Mouse (Mus musculus) liver, embryonic 13.5 days (tissue): ENCODE measurements around the gene Fancg. TPM values are rescaled to one million over a fixed set of nuclear protein-coding genes. Genes with fewer than 3 reads are reported as not detected.
"Not testable (repeated sequence)": the region's sequence is repeated elsewhere in the genome, so short reads cannot be mapped to it uniquely, and the experiment has no call there.

Experiments used
- ATAC-seq: fragments of 200-750 bp; cut with Nextera tagmentation; 2 replicates; pipeline ENCODE4 v1.8.0; 2017; ENCODE audit warnings: low read depth, mild to moderate bottlenecking, moderate number of reproducible peaks, moderate library complexity
- DNase-seq: peaks from one replicate; pipeline ENCODE4 v3.0.0; 2022
- H3K27ac ChIP-seq: fragments of 300-500 bp; sonication (generic); 2 replicates; pipeline ENCODE4 v1.5.1; 2015; ENCODE audit warnings: moderate library complexity, mild to moderate bottlenecking, inconsistent platforms
- H3K27me3 ChIP-seq: fragments of 300-500 bp; sonication (generic); 2 replicates; pipeline ENCODE4 v1.6.1; 2015; ENCODE audit warnings: mild to moderate bottlenecking, inconsistent platforms
- H3K36me3 ChIP-seq: fragments of 300-500 bp; sonication (generic); 2 replicates; pipeline ENCODE4 v1.6.1; 2015; ENCODE audit warnings: mild to moderate bottlenecking, inconsistent platforms
- H3K4me1 ChIP-seq: fragments of 300-500 bp; sonication (generic); replicated peaks from 2 replicates; pipeline ENCODE4 v1.6.1; 2015; ENCODE audit warnings: inconsistent platforms
- H3K4me2 ChIP-seq: fragments of 300-500 bp; sonication (generic); 2 replicates; pipeline ENCODE4 v1.6.1; 2015; ENCODE audit warnings: inconsistent platforms, mild to moderate bottlenecking, moderate library complexity
- H3K4me3 ChIP-seq: fragments of 300-500 bp; sonication (generic); replicated peaks from 2 replicates; pipeline ENCODE4 v1.5.1; 2015; ENCODE audit warnings: mild to moderate bottlenecking, inconsistent platforms
- H3K9ac ChIP-seq: fragments of 300-500 bp; sonication (generic); 2 replicates; pipeline ENCODE4 v1.6.1; 2015; ENCODE audit warnings: mild to moderate bottlenecking, inconsistent platforms
- H3K9me3 ChIP-seq: fragments of 300-500 bp; sonication (generic); replicated peaks from 2 replicates; pipeline ENCODE4 v1.6.1; 2016; ENCODE audit warnings: inconsistent platforms
- WGBS: fragments of 180-500 bp; shearing (Covaris S2); methylation state at CpG from one replicate; pipeline ENCODE4 v1.1.7; 2015; ENCODE audit not compliant: insufficient replicate concordance; 5-methylcytosine and 5-hydroxymethylcytosine counted together
- polyA plus RNA-seq: library from polyadenylated mRNA; unstranded; fragments of >200 nt; fragmentation: Nextera tagmentation; extraction: Ambion mirVana; gene quantifications from 2 replicates; pipeline ENCODE4 v1.2.1, GENCODE M21; 2015

Fancg gene
- polyA plus RNA-seq, 1 experiment from 2014 or later, result 10.3 TPM

DNA sequence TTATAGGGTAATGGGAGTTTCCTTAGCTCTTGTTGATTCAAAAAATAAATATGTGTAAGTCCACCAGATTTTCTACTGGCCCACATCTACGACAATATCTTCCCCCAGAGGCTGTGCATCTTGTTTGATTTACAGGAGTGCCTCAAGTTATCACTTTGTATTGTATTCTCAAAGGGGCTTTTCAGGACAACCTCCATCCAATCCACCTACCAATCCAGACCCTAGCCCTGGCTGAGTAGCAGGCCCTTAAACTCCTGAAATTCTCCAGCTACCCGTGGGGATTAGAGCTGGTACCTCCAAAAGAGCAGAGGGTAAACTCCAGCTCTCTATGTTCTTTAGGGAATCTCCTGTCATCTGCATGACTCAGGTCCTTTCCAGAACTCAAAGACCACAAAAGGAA is 12.3 kb downstream of the Fancg start:
- 49% methylated on average over 2 of the region's 2 CpGs for WGBS
- ATAC-seq, result no peak
- H3K9me3 ChIP-seq, result no peaks in the 10 kb centered on the region
- H3K27ac ChIP-seq, result peak overlapping the region; percentile 53
- peak overlapping the region; percentile 97 for H3K4me3 ChIP-seq
- peak overlapping the region; percentile 79 for H3K4me2 ChIP-seq
- peaks cover 33% of the 10 kb centered on the region for H3K4me1 ChIP-seq
- peak overlapping the region; percentile 98 for H3K9ac ChIP-seq
- no peaks in the 10 kb centered on the region for H3K27me3 ChIP-seq
- no peak for DNase-seq
- peaks cover 55% of the 10 kb centered on the region for H3K36me3 ChIP-seq

DNA sequence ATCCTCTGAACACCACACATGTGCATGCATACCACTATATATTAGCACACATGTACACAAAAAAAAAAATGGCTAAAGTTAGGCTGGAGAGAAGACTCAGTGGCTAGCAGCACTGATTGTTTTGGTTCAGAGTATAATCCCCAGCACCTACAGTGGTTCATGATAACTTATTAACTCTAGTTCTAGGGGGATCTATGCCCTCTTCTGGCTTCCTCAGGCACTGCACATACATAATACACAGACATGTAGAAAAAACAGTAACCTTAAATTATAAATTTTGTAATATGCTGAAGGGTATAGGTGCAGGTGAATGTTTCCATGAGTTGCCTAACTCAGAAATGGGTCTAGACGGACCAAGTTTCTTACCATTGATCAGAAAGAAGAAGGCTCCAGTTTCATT is 22.0 kb downstream of the Fancg start:
- peaks cover 97% of the 10 kb centered on the region for H3K36me3 ChIP-seq

DNA sequence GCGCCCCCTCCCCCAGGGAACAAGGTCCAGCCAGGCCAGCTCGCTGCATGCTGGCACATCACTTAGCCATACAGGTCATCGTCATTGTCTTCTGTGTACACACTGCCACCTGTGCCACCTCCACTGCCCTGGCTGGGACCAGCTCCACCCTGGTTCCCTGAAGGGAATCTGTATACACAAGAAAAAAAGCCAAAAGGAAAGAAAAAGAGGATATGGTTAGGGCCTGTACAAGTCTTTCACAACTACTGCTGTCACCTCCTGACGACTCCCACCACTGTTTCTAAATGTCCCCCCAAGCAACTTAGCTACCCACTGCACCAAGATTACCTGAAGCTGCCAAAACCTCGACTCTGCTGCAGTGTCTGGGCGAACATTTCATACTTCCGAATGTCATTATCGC is 29.8 kb downstream of the Fancg start:
- H3K9ac ChIP-seq, H3K27me3 ChIP-seq, H3K9me3 ChIP-seq, H3K27ac ChIP-seq, H3K4me2 ChIP-seq, H3K4me1 ChIP-seq, ATAC-seq, H3K4me3 ChIP-seq, DNase-seq: not testable (repeated sequence)
- peaks cover 75% of the 10 kb centered on the region for H3K36me3 ChIP-seq
- 80% methylated on average over 8 of the region's 8 CpGs for WGBS

More for the DNA sequence above, 22.0 kb downstream of the Fancg start:
- Histone ChIP-seq H3K9ac (no peak overlapping the region), H3K4me3 (no peak overlapping the region), H3K27ac (no peak overlapping the region), H3K9me3 (no peaks in the 10 kb centered on the region), H3K27me3 (no peaks in the 10 kb centered on the region), H3K4me2 (no peak overlapping the region), H3K4me1 (no peaks in the 10 kb centered on the region)
- DNase-seq (no peak), ATAC-seq (no peak)
- 66% methylated on average over 1 of the region's 1 CpGs for WGBS

DNA sequence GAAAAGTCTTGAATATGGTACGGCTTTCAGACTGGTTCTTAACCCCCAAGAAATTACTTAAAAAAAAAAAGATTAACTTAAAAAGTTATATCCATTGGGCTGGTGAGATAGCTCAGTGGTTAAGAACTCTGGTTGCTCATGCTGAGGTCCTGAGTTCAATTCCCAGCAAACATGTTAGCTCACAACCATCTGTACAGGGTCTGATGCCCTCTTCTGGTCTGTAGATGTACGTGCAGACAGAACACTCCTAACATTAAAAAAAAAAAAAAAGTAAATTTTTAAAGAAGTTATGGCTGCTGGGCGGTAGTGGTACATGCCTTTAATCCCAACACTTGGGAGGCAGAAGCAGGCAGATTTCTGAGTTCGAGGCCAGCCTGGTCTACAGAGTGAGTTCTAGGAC is 32.2 kb downstream of the Fancg start:
- WGBS, result 79% methylated on average over 4 of the region's 4 CpGs
- H3K4me3 ChIP-seq, result no peak overlapping the region
- DNase-seq (no peak), ATAC-seq (no peak)
- no peaks in the 10 kb centered on the region for H3K4me1 ChIP-seq
- no peak overlapping the region for H3K4me2 ChIP-seq
- no peak overlapping the region for H3K27ac ChIP-seq
- H3K9ac ChIP-seq, result no peak overlapping the region
- H3K36me3 ChIP-seq, result peaks cover 53% of the 10 kb centered on the region
- H3K9me3 ChIP-seq, result no peaks in the 10 kb centered on the region
- H3K27me3 ChIP-seq, result no peaks in the 10 kb centered on the region

DNA sequence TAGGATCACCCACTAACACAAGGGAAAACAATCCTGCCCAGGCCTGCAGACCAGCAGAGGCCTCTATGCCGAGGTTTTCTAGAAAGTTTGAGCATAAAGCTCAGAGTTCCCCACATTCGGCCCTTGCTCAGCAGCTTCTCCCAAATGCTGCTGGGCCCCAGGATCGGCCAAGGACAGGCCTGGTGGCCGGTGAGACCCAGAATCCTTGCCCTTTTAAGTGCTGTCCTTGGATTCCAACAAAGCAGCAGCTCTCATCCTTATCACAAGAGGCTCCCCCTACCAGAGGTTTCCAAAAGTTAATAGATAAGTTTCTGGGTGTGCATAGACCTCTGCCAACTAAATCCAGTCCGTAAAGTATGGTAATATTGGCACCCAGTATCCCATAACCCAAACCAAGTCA is 36.4 kb downstream of the Fancg start:
- H3K27ac ChIP-seq, result no peak overlapping the region

DNA sequence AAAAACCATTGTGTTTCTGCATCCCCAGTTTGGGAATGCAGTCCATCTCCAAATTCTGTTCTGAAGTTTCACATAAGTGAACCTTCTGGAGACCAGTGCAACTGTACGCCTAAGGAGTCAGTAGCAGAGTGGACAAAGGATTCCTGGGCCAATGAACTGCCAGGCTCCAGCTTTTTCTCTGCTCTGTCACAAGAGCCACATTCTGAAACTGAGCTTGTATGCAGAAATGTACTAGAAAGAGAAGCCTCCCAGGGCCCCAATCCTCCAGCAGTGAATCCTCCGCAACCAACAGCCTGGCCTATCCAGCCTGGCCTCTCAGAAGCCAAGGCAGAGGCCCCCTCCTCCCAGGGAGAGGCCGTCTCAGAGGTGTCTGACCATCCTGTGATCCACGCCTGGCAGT is 37.4 kb downstream of the Fancg start:
- WGBS, result 67% methylated on average over 4 of the region's 4 CpGs
- no peak for ATAC-seq

More for the DNA sequence above, 36.4 kb downstream of the Fancg start:
- Histone ChIP-seq H3K9ac (no peak overlapping the region), H3K4me1 (no peaks in the 10 kb centered on the region), H3K4me3 (no peak overlapping the region), H3K27me3 (peaks cover 4% of the 10 kb centered on the region; the same call in 1 of the 2 replicates), H3K4me2 (no peak overlapping the region), H3K36me3 (peaks cover 15% of the 10 kb centered on the region), H3K9me3 (no peaks in the 10 kb centered on the region)
- DNase-seq, result no peak
- ATAC-seq, result no peak
- WGBS, result 64% methylated on average over 5 of the region's 5 CpGs

DNA sequence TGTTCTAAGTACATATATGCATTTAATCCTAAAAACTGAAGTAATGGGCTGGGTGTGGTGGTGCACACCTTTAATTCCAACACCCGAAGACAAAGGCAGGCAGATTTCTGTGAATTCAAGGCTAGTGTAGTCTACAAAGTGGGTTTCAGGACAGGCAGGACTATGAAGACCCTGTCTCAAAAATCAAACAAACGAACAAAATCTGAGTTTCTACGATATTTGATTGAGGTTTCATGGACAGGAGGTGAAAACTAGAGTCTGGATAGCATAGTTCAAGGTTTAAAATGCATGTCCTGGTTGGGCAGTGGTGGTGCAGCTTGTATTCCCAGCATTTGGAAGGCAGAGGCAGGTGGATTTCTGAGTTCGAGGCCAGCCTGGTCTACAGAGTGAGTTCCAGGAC is 41.0 kb downstream of the Fancg start, which contains the start of gene 1700022I11Rik:
Gene 1700022I11Rik (plus strand): TSS at position 301 of the 400 bp plus-strand sequence.
- WGBS, result 66% methylated on average over 4 of the region's 4 CpGs
- Histone ChIP-seq H3K27ac (no peak within 1 kb of the TSS), H3K9me3 (no peaks in the 10 kb centered on the region), H3K9ac (no peak within 1 kb of the TSS), H3K4me1 (peaks cover 4% of the 10 kb centered on the region; the same call in 1 of the 2 replicates), H3K36me3 (no peaks in the 10 kb centered on the region), H3K4me2 (no peak within 1 kb of the TSS), H3K27me3 (peaks cover 8% of the 10 kb centered on the region; the same call in 1 of the 2 replicates), H3K4me3 (no peak within 1 kb of the TSS)
- no peak for DNase-seq
- ATAC-seq, result no peak

More for the DNA sequence above, 37.4 kb downstream of the Fancg start:
- Histone ChIP-seq H3K4me1 (no peaks in the 10 kb centered on the region), H3K9me3 (no peaks in the 10 kb centered on the region), H3K4me2 (no peak overlapping the region), H3K27me3 (peaks cover 4% of the 10 kb centered on the region; the same call in 1 of the 2 replicates), H3K27ac (no peak overlapping the region), H3K9ac (no peak overlapping the region), H3K4me3 (no peak overlapping the region), H3K36me3 (peaks cover 5% of the 10 kb centered on the region)
- DNase-seq, result no peak

DNA sequence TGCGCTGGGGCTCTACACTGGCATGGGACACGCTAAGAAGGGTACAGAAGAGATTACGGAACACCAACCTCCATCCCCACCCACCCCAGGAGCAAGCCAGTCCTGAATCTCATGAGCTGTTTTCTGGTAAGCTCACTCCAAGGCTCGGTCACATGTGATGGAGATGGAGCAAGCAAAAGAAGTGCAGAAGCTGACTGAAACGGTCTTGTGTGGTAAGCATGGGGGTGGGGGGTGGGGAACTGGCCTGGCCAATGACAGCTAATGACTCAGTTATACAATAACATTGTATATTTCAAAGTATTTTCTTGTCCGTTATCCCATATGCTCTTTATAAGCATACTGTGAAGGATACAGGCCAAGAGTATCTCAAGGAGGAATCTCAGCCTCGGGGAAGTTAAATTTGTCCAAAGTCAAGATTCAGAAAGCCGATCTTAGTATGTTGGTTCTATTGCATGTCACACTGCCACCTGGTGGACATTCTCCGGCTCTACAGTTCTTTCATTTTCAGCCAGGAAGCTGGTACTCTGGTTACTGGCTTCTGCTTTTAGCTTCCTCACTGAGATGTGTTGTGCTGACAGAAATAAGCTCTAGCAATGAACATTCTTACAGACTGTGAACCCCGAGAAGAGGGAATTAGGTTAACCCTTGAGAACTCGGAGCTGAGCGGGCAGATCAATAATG is 45.1 kb downstream of the Fancg start:
- ATAC-seq (no peak), DNase-seq (peak; percentile 29)
- no peak overlapping the region for H3K9ac ChIP-seq
- no peaks in the 10 kb centered on the region for H3K9me3 ChIP-seq
- 12% methylated on average over 12 of the region's 12 CpGs for WGBS
- H3K4me1 ChIP-seq, result peaks cover 4% of the 10 kb centered on the region; the same call in 1 of the 2 replicates
- peaks cover 10% of the 10 kb centered on the region; the same call in 1 of the 2 replicates for H3K27me3 ChIP-seq
- H3K4me3 ChIP-seq, result no peak overlapping the region
- H3K36me3 ChIP-seq, result no peaks in the 10 kb centered on the region
- no peak overlapping the region for H3K27ac ChIP-seq
- peak overlapping the region; percentile 26 for H3K4me2 ChIP-seq

DNA sequence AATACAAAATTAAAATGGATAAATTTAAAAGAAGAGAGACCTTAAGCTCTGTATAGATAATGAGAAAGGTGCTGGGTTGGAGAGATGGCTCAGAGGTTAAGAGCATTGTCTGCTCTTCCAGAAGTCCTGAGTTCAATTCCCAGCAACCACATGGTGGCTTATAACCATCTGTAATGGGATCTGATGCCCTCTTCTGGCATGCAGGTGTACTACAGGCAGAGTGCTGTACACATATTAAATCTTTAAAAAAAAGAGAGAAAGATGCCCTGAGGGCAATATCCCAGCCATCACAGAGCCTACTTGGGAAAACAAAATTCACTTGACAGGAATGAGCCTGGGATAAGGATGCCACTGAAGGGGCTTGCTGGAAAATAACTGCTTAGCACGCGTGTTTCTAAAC is 46.8 kb downstream of the Fancg start:
- Histone ChIP-seq H3K4me1 (peaks cover 4% of the 10 kb centered on the region; the same call in 1 of the 2 replicates), H3K4me3 (no peak overlapping the region), H3K27me3 (peaks cover 12% of the 10 kb centered on the region; the same call in 1 of the 2 replicates), H3K27ac (no peak overlapping the region), H3K36me3 (no peaks in the 10 kb centered on the region), H3K4me2 (no peak overlapping the region), H3K9ac (no peak overlapping the region), H3K9me3 (no peaks in the 10 kb centered on the region)
- ATAC-seq, result no peak
- no peak for DNase-seq
- 86% methylated on average over 2 of the region's 2 CpGs for WGBS

DNA sequence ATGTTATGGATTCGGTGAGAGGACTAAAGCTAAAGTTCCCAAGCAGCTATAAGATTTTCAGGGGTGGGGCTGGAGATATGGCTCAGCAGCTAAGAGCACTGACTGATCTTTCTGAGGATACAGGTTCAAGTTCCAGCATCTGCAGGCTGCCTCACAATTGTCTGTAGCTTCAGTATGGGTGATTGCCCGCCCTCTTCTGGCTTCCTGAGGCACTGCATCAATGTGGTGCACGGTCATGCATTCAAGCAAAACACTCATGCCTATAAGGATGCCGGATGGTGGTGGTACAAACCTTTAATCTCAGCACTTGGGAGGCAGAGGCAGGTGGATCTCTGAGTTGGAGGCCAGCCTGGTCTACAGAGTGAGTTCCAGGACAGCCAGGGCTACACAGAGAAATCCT is 48.7 kb downstream of the Fancg start:
- Histone ChIP-seq H3K4me3 (no peak overlapping the region), H3K9me3 (no peaks in the 10 kb centered on the region), H3K36me3 (no peaks in the 10 kb centered on the region), H3K27me3 (peaks cover 12% of the 10 kb centered on the region; the same call in 1 of the 2 replicates), H3K27ac (no peak overlapping the region), H3K4me2 (no peak overlapping the region), H3K9ac (no peak overlapping the region), H3K4me1 (peaks cover 4% of the 10 kb centered on the region; the same call in 1 of the 2 replicates)
- ATAC-seq (no peak), DNase-seq (peak; percentile 40)
- WGBS, result 20% methylated on average over 4 of the region's 4 CpGs

DNA sequence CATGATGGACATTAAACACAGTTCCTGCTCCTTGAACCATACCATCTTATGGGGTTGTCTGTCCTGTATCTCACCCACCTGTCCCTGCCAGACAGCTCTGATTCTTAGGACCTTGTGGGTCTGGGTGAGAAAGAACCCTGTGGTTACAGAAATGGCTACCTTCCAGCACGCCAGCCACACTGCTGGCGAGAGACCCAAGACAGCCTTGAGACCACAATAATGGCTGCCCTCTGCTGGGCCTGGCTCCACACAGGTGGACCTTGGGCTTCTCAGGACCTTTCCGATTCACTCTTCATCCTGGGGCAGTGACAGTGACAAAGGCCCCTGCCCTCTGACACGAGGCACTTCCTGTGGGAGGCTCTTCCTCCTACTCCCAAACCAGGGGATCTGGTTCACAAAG is 50.9 kb downstream of the Fancg start:
- ATAC-seq (no peak), DNase-seq (no peak)
- 45% methylated on average over 4 of the region's 4 CpGs for WGBS
- H3K4me1 ChIP-seq, result no peaks in the 10 kb centered on the region
- H3K27me3 ChIP-seq, result peaks cover 8% of the 10 kb centered on the region; the same call in 1 of the 2 replicates
- H3K36me3 ChIP-seq, result no peaks in the 10 kb centered on the region
- no peak overlapping the region for H3K27ac ChIP-seq
- H3K9me3 ChIP-seq, result no peaks in the 10 kb centered on the region
- no peak overlapping the region for H3K4me2 ChIP-seq
- no peak overlapping the region for H3K9ac ChIP-seq
- H3K4me3 ChIP-seq, result no peak overlapping the region

DNA sequence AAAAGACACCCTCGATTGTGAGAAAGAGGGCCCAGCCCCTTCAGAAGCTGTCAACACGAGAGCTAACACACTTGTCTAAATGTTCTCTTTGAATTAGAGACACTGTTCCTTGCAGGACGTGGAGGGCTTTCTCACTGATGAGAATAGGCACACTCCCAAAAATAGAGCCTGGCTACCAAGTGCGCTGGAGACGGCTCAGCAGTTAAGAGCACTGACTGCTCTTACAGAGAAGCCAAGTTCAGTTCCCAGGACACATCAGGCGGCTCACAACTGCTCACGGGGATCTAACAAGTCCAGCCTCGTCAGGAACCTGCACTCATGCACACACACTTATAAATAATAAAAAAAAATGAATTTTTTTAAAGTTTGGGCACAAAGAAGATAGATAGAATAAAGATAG is 51.4 kb downstream of the Fancg start:
- Histone ChIP-seq H3K9me3 (no peaks in the 10 kb centered on the region), H3K27ac (no peak overlapping the region), H3K9ac (no peak overlapping the region), H3K4me1 (no peaks in the 10 kb centered on the region), H3K27me3 (0 out of 2 replicates have a peak, but pooled peaks cover 5% of the 10 kb centered on the region), H3K4me3 (no peak overlapping the region), H3K36me3 (no peaks in the 10 kb centered on the region), H3K4me2 (no peak overlapping the region)
- ATAC-seq, result no peak
- 57% methylated on average over 8 of the region's 8 CpGs for WGBS
- DNase-seq, result no peak
